Mouse (Mus musculus) lung, postnatal 36 days (tissue): ENCODE measurements around the gene AU041133.
"Not testable (repeated sequence)": the region's sequence is repeated elsewhere in the genome, so short reads cannot be mapped to it uniquely, and the experiment has no call there.

Experiments used
- DNase-seq: peaks from one replicate; pipeline ENCODE4 v3.0.0; 2022; ENCODE audit warnings: mixed read lengths

Gene AU041133

GRCm38 (mm10) chr10:82127850-82128401 is at the start of gene AU041133:
AU041133 (plus strand) TSS chr10:82128013.
- DNase-seq, result peak; percentile 92

- DNase-seq, result peak; percentile 69
Measured at GRCm38 (mm10) chr10:82082728-82083621, 44.8 kb upstream of the AU041133 start, which contains the start of gene BC024063. BC024063 (plus strand) TSS chr10:82083353.

GRCm38 (mm10) chr10:82083622-82083971 is 44.2 kb upstream of the AU041133 start:
- DNase-seq, result not testable (repeated sequence)

GRCm38 (mm10) chr10:82117206-82117605 is 10.6 kb upstream of the AU041133 start:
- no peak for DNase-seq

GRCm38 (mm10) chr10:82145282-82145681 is 17.5 kb downstream of the AU041133 start:
- no peak for DNase-seq

- no peak for DNase-seq
Measured at GRCm38 (mm10) chr10:82147571-82147970, 19.8 kb downstream of the AU041133 start.

- no peak for DNase-seq
Measured at GRCm38 (mm10) chr10:82167777-82168176, 40.0 kb downstream of the AU041133 start.

GRCm38 (mm10) chr10:82169776-82170175 is 42.0 kb downstream of the AU041133 start:
- no peak for DNase-seq

- DNase-seq, result peak; percentile 31
Measured at GRCm38 (mm10) chr10:82170808-82171207, 43.0 kb downstream of the AU041133 start.

GRCm38 (mm10) chr10:82178257-82179064 is 50.6 kb downstream of the AU041133 start:
- peak; percentile 83 for DNase-seq
